Mouse (Mus musculus) ES-Bruce4 (cell line): ENCODE measurements around the gene Ift46. TPM values are rescaled to one million over a fixed set of nuclear protein-coding genes. Genes with fewer than 3 reads are reported as not detected.
A peak's percentile ranks its signal among the peaks of the same experiment; 100 is the strongest.

Source experiments
- H3K27ac ChIP-seq: 2 replicates; pipeline ENCODE4 v1.5.1; 2012; ENCODE audit warnings: low read length, inconsistent platforms; ENCODE audit not compliant: insufficient read depth
- H3K27me3 ChIP-seq: 2 replicates; pipeline ENCODE4 v1.6.1; 2012; ENCODE audit warnings: mild to moderate bottlenecking, low read length, inconsistent platforms; ENCODE audit not compliant: control insufficient read depth, poor library complexity, insufficient read depth, severe bottlenecking
- H3K36me3 ChIP-seq: 2 replicates; pipeline ENCODE4 v1.6.1; 2012; ENCODE audit warnings: inconsistent platforms, mild to moderate bottlenecking, low read length, moderate library complexity; ENCODE audit not compliant: control insufficient read depth, poor library complexity, insufficient read depth, severe bottlenecking
- H3K4me1 ChIP-seq: one replicate; pipeline ENCODE4 v1.8.1; 2011; ENCODE audit warnings: low read length; ENCODE audit not compliant: control insufficient read depth, insufficient read depth
- H3K4me3 ChIP-seq: 2 replicates; pipeline ENCODE4 v1.5.1; 2011; ENCODE audit warnings: low read depth, mild to moderate bottlenecking, low read length
- H3K9ac ChIP-seq: 2 replicates; pipeline ENCODE4 v1.6.1; 2012; ENCODE audit warnings: low read depth, mild to moderate bottlenecking, inconsistent platforms; ENCODE audit not compliant: poor library complexity, severe bottlenecking
- H3K9me3 ChIP-seq: replicated peaks from 2 replicates; pipeline ENCODE4 v1.6.1; 2012; ENCODE audit warnings: mild to moderate bottlenecking, low read length, inconsistent platforms; ENCODE audit not compliant: control insufficient read depth, poor library complexity, insufficient read depth, severe bottlenecking
- CTCF ChIP-seq: IDR thresholded peaks from one replicate; pipeline ENCODE4 v1.8.1; 2011; ENCODE audit warnings: low read depth, low read length
- EP300 ChIP-seq: IDR thresholded peaks from 2 replicates; pipeline ENCODE4 v1.6.1; 2011; ENCODE audit warnings: low read depth, low read length; ENCODE audit not compliant: insufficient read depth
- POLR2A ChIP-seq: IDR thresholded peaks from one replicate; pipeline ENCODE4 v1.8.1; 2011; ENCODE audit warnings: low read length; ENCODE audit not compliant: insufficient read depth
- polyA plus RNA-seq: library from polyadenylated mRNA; stranded (reverse); fragments of >200 nt; gene quantifications from 2 replicates; pipeline ENCODE4 v1.2.4, GENCODE M21; 2011; ENCODE audit warnings: low read depth; ENCODE audit not compliant: missing spikeins, insufficient read depth, insufficient read length

Gene Ift46
- polyA plus RNA-seq, 1 experiment: 336 TPM

- no peak for TF ChIP-seq EP300
- peak; percentile 17 for TF ChIP-seq CTCF
- no peak for TF ChIP-seq POLR2A
- no peak within 1 kb of the TSS for H3K27ac ChIP-seq
- H3K27me3 ChIP-seq: no peaks in the 10 kb centered on the region
- H3K4me3 ChIP-seq: peak within 1 kb of the TSS; percentile 43
- peaks cover 2% of the 10 kb centered on the region for H3K4me1 ChIP-seq
- peak within 1 kb of the TSS; percentile 34 for H3K9ac ChIP-seq
- H3K9me3 ChIP-seq: no peaks in the 10 kb centered on the region
- H3K36me3 ChIP-seq: no peaks in the 10 kb centered on the region
Observed at GRCm38 (mm10) chr9:44734524-44735494, 32.9 kb upstream of the Ift46 start, which contains the start of gene Phldb1. TSS of gene Phldb1 (minus strand) at chr9:44735198.

- H3K9me3 ChIP-seq: no peaks in the 10 kb centered on the region
- H3K4me3 ChIP-seq: no peak overlapping the region
- no peaks in the 10 kb centered on the region for H3K36me3 ChIP-seq
- no peaks in the 10 kb centered on the region for H3K27me3 ChIP-seq
- H3K27ac ChIP-seq: no peak overlapping the region
- no peak overlapping the region for H3K9ac ChIP-seq
- TF ChIP-seq CTCF (no peak), POLR2A (no peak), EP300 (no peak)
- peaks cover 2% of the 10 kb centered on the region for H3K4me1 ChIP-seq
Observed at GRCm38 (mm10) chr9:44735886-44736285, 31.8 kb upstream of the Ift46 start.

- H3K4me1 ChIP-seq: peaks cover 2% of the 10 kb centered on the region
Observed at GRCm38 (mm10) chr9:44736301-44736700, 31.4 kb upstream of the Ift46 start.

GRCm38 (mm10) chr9:44737240-44737949 is 30.3 kb upstream of the Ift46 start:
- Histone ChIP-seq H3K4me1 (peaks cover 2% of the 10 kb centered on the region), H3K9me3 (no peaks in the 10 kb centered on the region), H3K27ac (no peak overlapping the region), H3K36me3 (no peaks in the 10 kb centered on the region), H3K9ac (no peak overlapping the region), H3K27me3 (no peaks in the 10 kb centered on the region), H3K4me3 (no peak overlapping the region)
- no peak for TF ChIP-seq CTCF
- no peak for TF ChIP-seq EP300
- TF ChIP-seq POLR2A: no peak

More at GRCm38 (mm10) chr9:44736301-44736700, 31.4 kb upstream of the Ift46 start:
- Histone ChIP-seq H3K36me3 (no peaks in the 10 kb centered on the region), H3K27ac (no peak overlapping the region), H3K9me3 (no peaks in the 10 kb centered on the region), H3K27me3 (no peaks in the 10 kb centered on the region), H3K9ac (no peak overlapping the region), H3K4me3 (no peak overlapping the region)
- TF ChIP-seq POLR2A: no peak
- TF ChIP-seq EP300: no peak
- TF ChIP-seq CTCF: no peak

GRCm38 (mm10) chr9:44740663-44741192 is 27.0 kb upstream of the Ift46 start:
- TF ChIP-seq POLR2A (no peak), EP300 (no peak), CTCF (peak; percentile 44)
- H3K9ac ChIP-seq: no peak overlapping the region
- peaks cover 26% of the 10 kb centered on the region for H3K36me3 ChIP-seq
- no peaks in the 10 kb centered on the region for H3K4me1 ChIP-seq
- H3K9me3 ChIP-seq: no peaks in the 10 kb centered on the region
- no peaks in the 10 kb centered on the region for H3K27me3 ChIP-seq
- no peak overlapping the region for H3K27ac ChIP-seq
- no peak overlapping the region for H3K4me3 ChIP-seq
